In genomic region chr6:141687008-141687407, GRCm38 (mm10) we compare ENCODE assay signal across 26 mouse cellular contexts. TPM values are rescaled to one million over a fixed set of nuclear protein-coding genes. Genes with fewer than 3 reads are reported as not detected.
A peak's percentile ranks its signal among the peaks of the same experiment; 100 is the strongest.
DNase-seq lines count a peak whose midpoint lies in the region; ATAC-seq and TF ChIP-seq lines count a peak whose summit lies in the region.
"Had no signal": no experiment of that assay in that cellular context is flagged by ENCODE, and none has a peak within 500 bp of the region (broad histone marks: within the 10 kb centered on the region; RNA-seq: fewer than 3 reads in every experiment).

No protein-coding gene starts in this region.

- H3K4me2 ChIP-seq in kidney, postnatal 0 days (ENCODE audit: low read length): no peak overlapping the region
- no peak overlapping the region for H3K4me2 ChIP-seq in intestine, postnatal 0 days (replicated peaks; ENCODE audit: low read depth)
- H3K4me2 ChIP-seq: embryonic facial prominence, embryonic 12.5 days; hindbrain, embryonic 13.5 days had no signal

- no peak for ATAC-seq in kidney, postnatal 0 days (replicated peaks; ENCODE audit: low FRiP score, low read depth)
- ATAC-seq in intestine, postnatal 0 days: no peak
- ATAC-seq: activated CD4-positive, CD25-positive, alpha-beta regulatory T cell, adult 4 months; hindbrain, postnatal 0 days; Patski had no signal

- TF ChIP-seq CTCF in kidney, postnatal 0 days (IDR thresholded peaks at IDR 0.05; ENCODE audit: low read depth): no peak
- TF ChIP-seq CTCF in intestine, postnatal 0 days (IDR thresholded peaks at IDR 0.05; ENCODE audit: low read depth): no peak

- H3K27me3 ChIP-seq in kidney, postnatal 0 days (ENCODE audit: insufficient read depth, low read length): no peaks in the 10 kb centered on the region
- H3K27me3 ChIP-seq in intestine, postnatal 0 days (replicated peaks; ENCODE audit: control insufficient read depth, insufficient read depth, low read length): no peaks in the 10 kb centered on the region
- H3K27me3 ChIP-seq: CH12.LX; embryonic facial prominence, embryonic 12.5 days; hindbrain, embryonic 13.5 days; Patski had no signal

- no peak overlapping the region for H3K9ac ChIP-seq in kidney, postnatal 0 days (ENCODE audit: low read depth, low read length)
- H3K9ac ChIP-seq in intestine, postnatal 0 days (ENCODE audit: low read depth, low read length): no peak overlapping the region
- H3K9ac ChIP-seq: embryonic facial prominence, embryonic 12.5 days; hindbrain, embryonic 13.5 days had no signal

- H3K36me3 ChIP-seq in kidney, postnatal 0 days (ENCODE audit: insufficient read depth, low read length): no peaks in the 10 kb centered on the region
- no peaks in the 10 kb centered on the region for H3K36me3 ChIP-seq in intestine, postnatal 0 days (ENCODE audit: control insufficient read depth, insufficient read depth)
- H3K36me3 ChIP-seq: embryonic facial prominence, embryonic 12.5 days; heart, embryonic 10.5 days; hindbrain, embryonic 13.5 days had no signal

- DNase-seq in kidney, postnatal 0 days (ENCODE audit: low spot score): peak; percentile 9
- no peak for DNase-seq in kidney, postnatal 10 days
- DNase-seq in right cerebral cortex, postnatal 4 days: peak; percentile 2
- DNase-seq in right cerebral cortex, postnatal 14 days: no peak
- DNase-seq in layer of hippocampus, adult 8-10 months (ENCODE audit: low spot score in 2 of 2): peak; percentile 7 to 9
- peak; percentile 2 to 6 for DNase-seq in layer of hippocampus, postnatal 36 days
- DNase-seq in left cerebral cortex, postnatal 14 days (ENCODE audit: low spot score in 2 of 2): no peak
- DNase-seq: adrenal gland, postnatal 14 days; cerebellum, adult 11 months; cerebellum, adult 8-10 months; cerebellum, postnatal 14 days; gastrocnemius, postnatal 36 days; heart, adult 18-20 months; heart, postnatal 10 days had no signal

- no peaks in the 10 kb centered on the region for H3K4me1 ChIP-seq in kidney, postnatal 0 days (replicated peaks; ENCODE audit: insufficient read depth, low read length)
- no peaks in the 10 kb centered on the region for H3K4me1 ChIP-seq in intestine, postnatal 0 days (replicated peaks; ENCODE audit: control insufficient read depth, insufficient read depth, low read length)
- H3K4me1 ChIP-seq: embryonic facial prominence, embryonic 12.5 days; hindbrain, embryonic 13.5 days had no signal

- no peak overlapping the region for H3K4me3 ChIP-seq in kidney, postnatal 0 days (replicated peaks; ENCODE audit: low read depth, low read length)
- no peak overlapping the region for H3K4me3 ChIP-seq in intestine, postnatal 0 days (ENCODE audit: low read depth, low read length)
- H3K4me3 ChIP-seq: embryonic facial prominence, embryonic 12.5 days; heart, embryonic 10.5 days; hindbrain, embryonic 13.5 days had no signal

- intact Hi-C loops in left cerebral cortex, postnatal 14 days (cut with DNase I): no loop called here

- H3K9me3 ChIP-seq in kidney, postnatal 0 days (replicated peaks; ENCODE audit: low read length): no peaks in the 10 kb centered on the region
- no peaks in the 10 kb centered on the region for H3K9me3 ChIP-seq in intestine, postnatal 0 days (ENCODE audit: control insufficient read depth)
- H3K9me3 ChIP-seq: embryonic facial prominence, embryonic 12.5 days; heart, embryonic 10.5 days; hindbrain, embryonic 13.5 days had no signal

- 31% methylated on average over 4 of the region's 4 CpGs for WGBS in kidney, postnatal 0 days
- WGBS in intestine, postnatal 0 days: 65% methylated on average over 4 of the region's 4 CpGs

- no peak overlapping the region for H3K27ac ChIP-seq in kidney, postnatal 0 days
- no peak overlapping the region for H3K27ac ChIP-seq in intestine, postnatal 0 days (ENCODE audit: low read depth, low read length)
- H3K27ac ChIP-seq: embryonic facial prominence, embryonic 12.5 days; heart, embryonic 10.5 days; hindbrain, embryonic 13.5 days; hindbrain, postnatal 0 days had no signal

RNA-seq across cellular contexts. Expression of gene Slco1b2, which starts 57.7 kb away (rescaled TPM):
- 0.03 and 0.15 TPM in 2 replicates for polyA plus RNA-seq in kidney, postnatal 0 days (2015; fragmentation: Nextera tagmentation; extraction: Ambion mirVana)
- under 1 TPM; 0.08 to 0.14 (median 0.10) TPM for total RNA-seq in layer of hippocampus, adult 8-10 months (2022)
- under 1 TPM; 0.30 TPM for total RNA-seq in layer of hippocampus, postnatal 36 days (2021)
- total RNA-seq in left cerebral cortex, postnatal 14 days (2021): not detected
- polyA plus RNA-seq in intestine, postnatal 0 days (2015; fragmentation: Nextera tagmentation; extraction: Ambion mirVana): 0.05 and 0.08 TPM in 2 replicates
- total RNA-seq: common myeloid progenitor, adult 5-6 weeks; gastrocnemius, postnatal 36 days; heart, adult 18-20 months; heart, postnatal 10 days; hematopoietic stem cell, adult 5-6 weeks; hindbrain, postnatal 0 days had no signal
- polyA plus RNA-seq: activated CD4-positive, CD25-positive, alpha-beta regulatory T cell, adult 4 months; embryonic facial prominence, embryonic 12.5 days; forebrain, embryonic 11.5 days; heart, embryonic 10.5 days; heart, embryonic 14.5 days; hindbrain, embryonic 13.5 days; hindbrain, postnatal 0 days; Patski had no signal

Comparison
In these comparisons a context has a peak if more than half of its experiments do, and no peak if none do; other contexts are left out.
1. DNase-seq: peak in kidney, postnatal 0 days (single experiment), right cerebral cortex, postnatal 4 days (single experiment), layer of hippocampus, adult 8-10 months (2 of 2) and layer of hippocampus, postnatal 36 days (2 of 2); none in kidney, postnatal 10 days (single experiment), right cerebral cortex, postnatal 14 days (single experiment) and left cerebral cortex, postnatal 14 days (0 of 2).